Comparison of ENCODE assay signal across 32 mouse cellular contexts in genomic region chr3:34626521-34626920, GRCm38 (mm10). TPM values are rescaled to one million over a fixed set of nuclear protein-coding genes. Genes with fewer than 3 reads are reported as not detected.
A peak's percentile ranks its signal among the peaks of the same experiment; 100 is the strongest.
DNase-seq lines count a peak whose midpoint lies in the region; ATAC-seq lines count a peak whose summit lies in the region.
"Had no signal": no experiment of that assay in that cellular context is flagged by ENCODE, and none has a peak within 500 bp of the region (broad histone marks: within the 10 kb centered on the region; RNA-seq: fewer than 3 reads in every experiment).

No protein-coding gene starts in this region.

- peaks cover 24% of the 10 kb centered on the region for H3K36me3 ChIP-seq in forebrain, embryonic 13.5 days (ENCODE audit: poor library complexity, severe bottlenecking)
- peaks cover 47% of the 10 kb centered on the region for H3K36me3 ChIP-seq in forebrain, embryonic 10.5 days (replicated peaks)
- no peaks in the 10 kb centered on the region for H3K36me3 ChIP-seq in lung, embryonic 16.5 days (ENCODE audit: control insufficient read depth, insufficient read depth, low read length)
- H3K36me3 ChIP-seq: embryonic facial prominence, embryonic 13.5 days; G1E; heart, embryonic 12.5 days; heart, embryonic 15.5 days; hindbrain, embryonic 13.5 days; intestine, embryonic 15.5 days had no signal

- no peaks in the 10 kb centered on the region for H3K9me3 ChIP-seq in forebrain, embryonic 13.5 days (replicated peaks)
- H3K9me3 ChIP-seq in forebrain, embryonic 10.5 days: peaks cover 6% of the 10 kb centered on the region
- H3K9me3 ChIP-seq in lung, embryonic 16.5 days (ENCODE audit: control insufficient read depth, low read length): no peaks in the 10 kb centered on the region
- H3K9me3 ChIP-seq: forebrain, embryonic 12.5 days; heart, embryonic 12.5 days; heart, embryonic 15.5 days; hindbrain, embryonic 13.5 days; intestine, embryonic 15.5 days had no signal

- H3K4me2 ChIP-seq in forebrain, embryonic 13.5 days: no peak overlapping the region
- H3K4me2 ChIP-seq in lung, embryonic 16.5 days (ENCODE audit: low read depth, low read length): no peak overlapping the region
- H3K4me2 ChIP-seq: embryonic facial prominence, embryonic 13.5 days; forebrain, embryonic 12.5 days; heart, embryonic 12.5 days; heart, embryonic 15.5 days; hindbrain, embryonic 13.5 days; intestine, embryonic 15.5 days had no signal

- H3K4me3 ChIP-seq in forebrain, embryonic 13.5 days: no peak overlapping the region
- no peak overlapping the region for H3K4me3 ChIP-seq in forebrain, embryonic 10.5 days
- no peak overlapping the region for H3K4me3 ChIP-seq in lung, embryonic 16.5 days (ENCODE audit: low read length)
- H3K4me3 ChIP-seq: embryonic facial prominence, embryonic 13.5 days; forebrain, embryonic 12.5 days; heart, embryonic 12.5 days; heart, embryonic 15.5 days; hindbrain, embryonic 10.5 days; hindbrain, embryonic 13.5 days; intestine, embryonic 15.5 days had no signal

- H3K27me3 ChIP-seq in forebrain, embryonic 13.5 days: no peaks in the 10 kb centered on the region
- H3K27me3 ChIP-seq in forebrain, embryonic 10.5 days (ENCODE audit: poor library complexity, severe bottlenecking): 0 out of 2 replicates have a peak, but pooled peaks cover 2% of the 10 kb centered on the region
- H3K27me3 ChIP-seq in lung, embryonic 16.5 days (ENCODE audit: control insufficient read depth, insufficient read depth, low read depth, low read length): no peaks in the 10 kb centered on the region
- H3K27me3 ChIP-seq: CH12.LX; forebrain, embryonic 12.5 days; heart, embryonic 15.5 days; intestine, embryonic 15.5 days had no signal

- ATAC-seq in forebrain, embryonic 13.5 days: peak; percentile 21; the same call in 1 of the 2 replicates
- ATAC-seq in lung, embryonic 16.5 days (ENCODE audit: low read depth): peak; percentile 62; the same call in 1 of the 2 replicates
- ATAC-seq: hindbrain, embryonic 16.5 days; intestine, embryonic 15.5 days; Patski had no signal

- 61% methylated on average over 8 of the region's 8 CpGs for WGBS in forebrain, embryonic 13.5 days
- WGBS in forebrain, embryonic 10.5 days: 88% methylated on average over 8 of the region's 8 CpGs
- 47% methylated on average over 8 of the region's 8 CpGs for WGBS in lung, embryonic 16.5 days

- no peak for DNase-seq in forebrain, embryonic 10.5 days (ENCODE audit: extremely low spot score, low spot score)
- peak; percentile 66 for DNase-seq in heart, adult 11 months
- no peak for DNase-seq in heart, adult 8-10 months (ENCODE audit: low spot score)
- DNase-seq in lung, postnatal 10 days: no peak
- DNase-seq: adrenal gland, postnatal 10 days; adrenal gland, postnatal 36 days; B cell, adult 2 months; cerebellum, adult 11 months; cerebellum, adult 2 months; cerebellum, adult 9-11 months; cerebellum, postnatal 25 days; gastrocnemius, postnatal 10 days; gastrocnemius, postnatal 36 days; heart, postnatal 10 days; heart, postnatal 36 days; kidney, adult 11 months had no signal

- H3K4me1 ChIP-seq in forebrain, embryonic 13.5 days: peaks cover 17% of the 10 kb centered on the region
- H3K4me1 ChIP-seq in forebrain, embryonic 10.5 days: peaks cover 15% of the 10 kb centered on the region
- H3K4me1 ChIP-seq in lung, embryonic 16.5 days (replicated peaks; ENCODE audit: control insufficient read depth, insufficient read depth, low read length): no peaks in the 10 kb centered on the region
- H3K4me1 ChIP-seq: embryonic facial prominence, embryonic 13.5 days; heart, embryonic 12.5 days; heart, embryonic 15.5 days; hindbrain, embryonic 13.5 days; intestine, embryonic 15.5 days had no signal

- no peak overlapping the region for H3K27ac ChIP-seq in forebrain, embryonic 13.5 days
- H3K27ac ChIP-seq in forebrain, embryonic 10.5 days: no peak overlapping the region
- H3K27ac ChIP-seq in lung, embryonic 16.5 days (ENCODE audit: low read length): no peak overlapping the region
- H3K27ac ChIP-seq: embryonic facial prominence, embryonic 13.5 days; forebrain, embryonic 12.5 days; heart, embryonic 15.5 days; hindbrain, embryonic 10.5 days; hindbrain, embryonic 13.5 days; intestine, embryonic 15.5 days had no signal

- H3K9ac ChIP-seq in forebrain, embryonic 13.5 days: no peak overlapping the region
- H3K9ac ChIP-seq in lung, embryonic 16.5 days (ENCODE audit: low read length): no peak overlapping the region
- H3K9ac ChIP-seq: embryonic facial prominence, embryonic 13.5 days; forebrain, embryonic 12.5 days; heart, embryonic 12.5 days; heart, embryonic 15.5 days; hindbrain, embryonic 13.5 days; intestine, embryonic 15.5 days had no signal

RNA-seq across cellular contexts. Expression of gene Sox2, which starts 23.7 kb away (rescaled TPM):
- polyA plus RNA-seq in forebrain, embryonic 13.5 days (2015; fragmentation: Nextera tagmentation; extraction: Ambion mirVana): 41.3 and 48.4 TPM in 2 replicates
- polyA plus RNA-seq in forebrain, embryonic 10.5 days (2016; fragmentation: Nextera tagmentation; extraction: Ambion mirVana): 29.2 and 29.3 TPM in 2 replicates
- under 1 TPM in 1 of 4 experiments, not detected in 3; 0.20 TPM for total RNA-seq in heart, adult 8-10 months (2022)
- polyA plus RNA-seq in lung, embryonic 16.5 days (2015; fragmentation: Nextera tagmentation; extraction: Ambion mirVana): 1.6 and 1.9 TPM in 2 replicates
- total RNA-seq: CH12.LX; common myeloid progenitor, adult 5-6 weeks; gastrocnemius, adult 18-20 months; gastrocnemius, postnatal 36 days; granulocyte monocyte progenitor cell, adult 5-6 weeks had no signal
- polyA plus RNA-seq: G1E had no signal

Comparison
In these comparisons a context has a peak if more than half of its experiments do, and no peak if none do; other contexts are left out.
1. RNA of gene Sox2, which starts 23.7 kb away (polyA plus RNA-seq): 41.3 to 48.4 TPM in forebrain, embryonic 13.5 days and 29.2 to 29.3 TPM in forebrain, embryonic 10.5 days; 1.6 to 1.9 TPM in lung, embryonic 16.5 days; every median in the first group is over 10 times any median in the second.